Mouse (Mus musculus): ENCODE measurements around the gene Cyp51. TPM values are rescaled to one million over a fixed set of nuclear protein-coding genes. Genes with fewer than 3 reads are reported as not detected.

Gene Cyp51
- polyA plus RNA-seq, 1 experiment from 2014 or later = 60.1 TPM

DNA sequence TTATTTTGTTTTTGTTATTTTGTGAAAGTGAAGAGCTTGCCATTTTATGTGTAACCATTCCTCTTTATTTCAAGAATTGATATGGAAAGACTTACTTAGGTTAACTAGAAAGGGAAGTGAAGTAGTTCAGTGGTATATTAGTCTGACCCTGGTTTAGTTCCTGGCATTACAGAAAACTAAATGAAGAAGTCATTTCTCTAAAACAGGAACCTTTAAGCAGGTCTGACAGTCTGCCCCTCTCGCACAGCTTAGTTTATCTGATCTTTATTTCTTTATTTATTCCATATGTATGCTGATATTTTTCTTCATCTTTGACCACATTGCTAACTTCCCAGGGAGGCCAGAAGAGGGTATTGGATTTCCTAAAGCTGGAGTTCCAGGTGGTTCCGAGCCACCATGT, 63.6 kb downstream of the Cyp51 start:
- ATAC-seq (ENCODE audit: low read depth) = no peak
- no peaks in the 10 kb centered on the region for H3K9me3 ChIP-seq (ENCODE audit: control insufficient read depth, low read length)
- WGBS = 63% methylated on average over 2 of the region's 2 CpGs

DNA sequence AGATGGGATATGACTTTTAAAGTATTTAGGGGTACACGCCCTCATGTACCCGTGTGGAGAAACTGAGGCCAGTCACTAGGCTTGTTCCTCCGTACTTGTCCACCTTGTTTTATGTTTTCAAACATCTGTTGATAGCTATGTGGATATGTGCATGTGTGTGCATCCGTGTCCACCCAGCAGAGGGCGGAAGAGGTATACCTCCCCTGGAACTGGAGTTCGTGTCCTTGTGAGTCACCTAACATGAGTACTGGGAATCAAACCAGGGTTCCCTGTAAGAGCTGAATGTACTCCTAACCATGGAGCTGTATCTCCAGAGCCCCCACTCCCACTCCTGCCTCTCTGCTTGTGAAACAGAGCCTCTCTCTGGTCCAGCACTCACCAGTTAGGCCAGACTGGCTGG, 64.2 kb downstream of the Cyp51 start:
- Histone ChIP-seq H3K9ac (ENCODE audit: low read depth, low read length) (no peak overlapping the region), H3K27me3 (replicated peaks; ENCODE audit: control insufficient read depth, insufficient read depth, low read length) (no peaks in the 10 kb centered on the region), H3K4me3 (ENCODE audit: low read depth, low read length) (no peak overlapping the region), H3K36me3 (ENCODE audit: control insufficient read depth, insufficient read depth, low read length) (peaks cover 74% of the 10 kb centered on the region), H3K4me2 (ENCODE audit: low read depth, low read length) (no peak overlapping the region), H3K9me3 (ENCODE audit: control insufficient read depth, low read length) (no peaks in the 10 kb centered on the region), H3K27ac (replicated peaks; ENCODE audit: low read depth, low read length) (no peak overlapping the region), H3K4me1 (ENCODE audit: control insufficient read depth, insufficient read depth, low read length) (no peaks in the 10 kb centered on the region)
- 86% methylated on average over 6 of the region's 6 CpGs for WGBS
- ATAC-seq (ENCODE audit: low read depth) = no peak
- no peak for DNase-seq (ENCODE audit: low spot score)

More for the DNA sequence above, 63.6 kb downstream of the Cyp51 start:
- no peaks in the 10 kb centered on the region for H3K27me3 ChIP-seq (replicated peaks; ENCODE audit: control insufficient read depth, insufficient read depth, low read length)
- no peak overlapping the region for H3K4me3 ChIP-seq (ENCODE audit: low read depth, low read length)
- no peak for DNase-seq (ENCODE audit: low spot score)
- H3K9ac ChIP-seq (ENCODE audit: low read depth, low read length) = no peak overlapping the region
- H3K4me1 ChIP-seq (ENCODE audit: control insufficient read depth, insufficient read depth, low read length) = no peaks in the 10 kb centered on the region
- H3K36me3 ChIP-seq (ENCODE audit: control insufficient read depth, insufficient read depth, low read length) = peaks cover 75% of the 10 kb centered on the region
- H3K4me2 ChIP-seq (ENCODE audit: low read depth, low read length) = no peak overlapping the region
- H3K27ac ChIP-seq (replicated peaks; ENCODE audit: low read depth, low read length) = no peak overlapping the region

DNA sequence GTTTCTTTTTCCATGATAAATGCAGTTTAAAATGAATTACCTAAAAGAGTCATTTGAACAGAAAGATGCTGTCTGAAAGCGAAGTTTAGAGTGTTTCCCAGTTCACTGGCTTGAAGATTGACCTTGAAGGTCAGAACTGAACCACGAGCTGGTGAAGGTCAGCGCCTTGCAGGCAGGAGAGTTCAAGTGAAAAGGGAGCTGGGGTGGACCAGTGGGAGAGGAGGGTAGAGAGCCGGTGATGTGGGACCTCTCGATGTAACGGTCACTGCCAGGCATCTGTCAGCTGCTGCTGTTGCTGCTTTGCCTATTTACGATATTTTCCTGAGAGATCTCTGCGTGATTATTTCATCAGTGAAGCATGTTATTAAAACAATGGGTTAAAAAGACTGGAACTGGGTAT, 65.2 kb downstream of the Cyp51 start:
- no peaks in the 10 kb centered on the region for H3K4me1 ChIP-seq (ENCODE audit: control insufficient read depth, insufficient read depth, low read length)
- no peak overlapping the region for H3K4me2 ChIP-seq (ENCODE audit: low read depth, low read length)
- 88% methylated on average over 8 of the region's 8 CpGs for WGBS
- H3K9ac ChIP-seq (ENCODE audit: low read depth, low read length) = no peak overlapping the region
- H3K36me3 ChIP-seq (ENCODE audit: control insufficient read depth, insufficient read depth, low read length) = peaks cover 76% of the 10 kb centered on the region
- H3K9me3 ChIP-seq (ENCODE audit: control insufficient read depth, low read length) = no peaks in the 10 kb centered on the region
- no peak overlapping the region for H3K4me3 ChIP-seq (ENCODE audit: low read depth, low read length)
- no peak overlapping the region for H3K27ac ChIP-seq (replicated peaks; ENCODE audit: low read depth, low read length)
- ATAC-seq (ENCODE audit: low read depth) = no peak
- H3K27me3 ChIP-seq (replicated peaks; ENCODE audit: control insufficient read depth, insufficient read depth, low read length) = no peaks in the 10 kb centered on the region
- no peak for DNase-seq (ENCODE audit: low spot score)

DNA sequence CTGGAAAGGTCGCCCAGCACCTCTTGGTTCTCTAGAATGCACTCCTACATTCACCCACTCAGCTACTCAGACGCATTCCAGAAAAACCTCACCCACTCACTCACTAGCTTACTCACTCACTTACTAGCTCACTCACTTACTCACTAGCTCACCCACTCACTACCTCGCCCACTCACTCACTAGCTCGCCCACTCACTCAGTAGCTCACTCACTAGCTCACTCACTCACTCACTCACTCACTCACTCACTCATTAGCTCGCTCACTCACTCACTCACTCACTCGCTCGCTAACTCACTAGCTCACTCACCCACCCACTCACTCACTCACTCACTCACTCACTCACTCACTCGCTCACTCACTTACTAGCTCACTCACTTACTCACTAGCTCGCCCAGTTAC, 67.9 kb downstream of the Cyp51 start:
- no peaks in the 10 kb centered on the region for H3K9me3 ChIP-seq (ENCODE audit: control insufficient read depth, low read length)
- H3K4me3 ChIP-seq (ENCODE audit: low read depth, low read length) = no peak overlapping the region
- no peak for DNase-seq (ENCODE audit: low spot score)
- no peaks in the 10 kb centered on the region for H3K27me3 ChIP-seq (replicated peaks; ENCODE audit: control insufficient read depth, insufficient read depth, low read length)
- no peak overlapping the region for H3K4me2 ChIP-seq (ENCODE audit: low read depth, low read length)
- peaks cover 73% of the 10 kb centered on the region for H3K36me3 ChIP-seq (ENCODE audit: control insufficient read depth, insufficient read depth, low read length)
- 96% methylated on average over 9 of the region's 9 CpGs for WGBS
- H3K4me1 ChIP-seq (ENCODE audit: control insufficient read depth, insufficient read depth, low read length) = no peaks in the 10 kb centered on the region
- no peak for ATAC-seq (ENCODE audit: low read depth)
- H3K27ac ChIP-seq (replicated peaks; ENCODE audit: low read depth, low read length) = no peak overlapping the region
- no peak overlapping the region for H3K9ac ChIP-seq (ENCODE audit: low read depth, low read length)

DNA sequence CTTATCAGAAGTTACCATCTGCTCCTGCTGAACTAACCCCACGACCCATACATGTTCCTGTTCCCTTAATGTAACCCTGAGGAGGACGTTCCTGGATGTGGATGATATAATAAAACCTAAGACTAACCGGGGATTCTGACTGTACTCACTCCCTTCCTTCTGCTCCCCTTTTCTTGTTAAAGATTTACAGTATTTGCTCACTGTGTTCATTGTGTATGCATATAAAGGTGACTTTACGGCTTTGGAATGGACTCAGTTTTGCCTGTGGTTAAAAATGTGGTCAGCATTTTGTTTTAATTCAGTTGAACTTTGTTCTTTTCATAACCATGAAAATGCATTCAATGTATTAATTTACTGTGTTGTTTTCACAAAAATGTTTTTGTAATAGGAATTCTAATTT, 72.7 kb downstream of the Cyp51 start:
- Histone ChIP-seq H3K4me1 (ENCODE audit: control insufficient read depth, insufficient read depth, low read length) (no peaks in the 10 kb centered on the region), H3K9ac (ENCODE audit: low read depth, low read length) (no peak overlapping the region), H3K4me3 (ENCODE audit: low read depth, low read length) (no peak overlapping the region), H3K36me3 (ENCODE audit: control insufficient read depth, insufficient read depth, low read length) (peaks cover 53% of the 10 kb centered on the region), H3K9me3 (ENCODE audit: control insufficient read depth, low read length) (no peaks in the 10 kb centered on the region), H3K27ac (replicated peaks; ENCODE audit: low read depth, low read length) (no peak overlapping the region), H3K4me2 (ENCODE audit: low read depth, low read length) (no peak overlapping the region), H3K27me3 (replicated peaks; ENCODE audit: control insufficient read depth, insufficient read depth, low read length) (no peaks in the 10 kb centered on the region)
- WGBS = 84% methylated on average over 4 of the region's 4 CpGs
- DNase-seq (ENCODE audit: low spot score) = no peak
- ATAC-seq (ENCODE audit: low read depth) = no peak

Other genes with a start within 250 kb of the Cyp51 start
- gene Mterf1a, start 210.8 kb downstream of the Cyp51 start, polyA plus RNA-seq (2014; fragmentation: Nextera tagmentation; extraction: Ambion mirVana) = 5.9 and 6.2 TPM in 2 replicates
- 110 and 115 TPM in 2 replicates for gene Akap9, start 176.7 kb downstream of the Cyp51 start, polyA plus RNA-seq (2014; fragmentation: Nextera tagmentation; extraction: Ambion mirVana)
- gene Mterf1b, start 87.6 kb upstream of the Cyp51 start, polyA plus RNA-seq (2014; fragmentation: Nextera tagmentation; extraction: Ambion mirVana) = 2.1 and 2.2 TPM in 2 replicates